Mouse (Mus musculus): Measurements from ENCODE around the gene Foxp1. TPM values are rescaled to one million over a fixed set of nuclear protein-coding genes. Genes with fewer than 3 reads are reported as not detected.
A peak's percentile ranks its signal among the peaks of the same experiment; 100 is the strongest.

The Foxp1 gene
- polyA plus RNA-seq, 1 experiment from 2014 or later, result 77.4 TPM

DNA sequence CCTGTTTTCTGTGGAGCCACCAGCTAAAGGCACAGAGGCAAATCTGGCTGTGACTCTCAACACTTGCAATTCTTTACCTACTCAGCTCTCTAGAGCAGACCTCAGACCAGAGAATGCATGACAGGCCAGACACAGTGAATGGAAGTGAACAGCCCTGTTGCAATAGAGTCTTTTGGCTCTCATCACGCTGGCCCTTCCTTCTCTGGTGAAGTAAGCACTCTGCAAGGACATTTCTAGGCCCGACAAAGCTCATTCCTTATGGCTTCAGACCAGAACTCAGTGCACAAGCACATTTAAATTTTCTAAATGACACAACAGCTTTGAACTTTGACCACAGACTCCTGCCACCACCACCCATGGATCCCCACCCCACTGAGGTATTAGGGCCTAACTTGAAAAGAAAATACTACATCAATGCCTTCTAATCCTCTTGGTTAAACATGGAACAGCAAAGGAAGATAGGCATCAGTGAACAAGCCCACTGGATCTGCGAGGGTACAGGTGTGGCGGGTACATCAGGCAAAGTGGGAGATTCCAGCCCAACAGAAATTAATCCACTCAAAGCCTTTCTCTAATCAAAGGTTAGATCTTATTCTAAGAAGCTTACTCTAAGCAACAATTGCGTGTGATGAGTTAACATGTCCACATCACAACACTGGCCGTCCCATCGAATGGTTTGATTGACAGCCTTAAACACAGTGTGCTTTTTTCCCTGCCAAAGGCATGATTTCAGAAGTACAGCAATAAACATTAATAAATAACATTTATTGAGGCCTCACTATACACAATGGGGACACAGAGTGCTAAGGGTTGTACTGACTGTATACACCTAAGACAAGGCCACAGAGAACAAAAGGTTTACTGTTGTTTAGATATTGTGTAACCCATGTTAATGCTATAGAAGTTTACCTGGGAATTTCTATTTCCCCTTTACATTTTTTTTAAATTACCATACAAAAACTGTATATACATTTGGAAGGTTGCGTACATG lies 401.4 kb downstream of the Foxp1 start:
- Histone ChIP-seq H3K36me3 (no peaks in the 10 kb centered on the region), H3K4me2 (no peak overlapping the region), H3K27me3 (0 out of 2 replicates have a peak, but pooled peaks cover 3% of the 10 kb centered on the region), H3K27ac (no peak overlapping the region), H3K4me3 (replicated peaks) (no peak overlapping the region), H3K9ac (replicated peaks) (no peak overlapping the region), H3K9me3 (no peaks in the 10 kb centered on the region), H3K4me1 (replicated peaks) (no peaks in the 10 kb centered on the region)
- 92% methylated on average over 8 of the region's 8 CpGs for WGBS
- ATAC-seq (ENCODE audit: insufficient number of reproducible peaks, insufficient read depth, low FRiP score, low TSS enrichment, low read depth), result no peak

DNA sequence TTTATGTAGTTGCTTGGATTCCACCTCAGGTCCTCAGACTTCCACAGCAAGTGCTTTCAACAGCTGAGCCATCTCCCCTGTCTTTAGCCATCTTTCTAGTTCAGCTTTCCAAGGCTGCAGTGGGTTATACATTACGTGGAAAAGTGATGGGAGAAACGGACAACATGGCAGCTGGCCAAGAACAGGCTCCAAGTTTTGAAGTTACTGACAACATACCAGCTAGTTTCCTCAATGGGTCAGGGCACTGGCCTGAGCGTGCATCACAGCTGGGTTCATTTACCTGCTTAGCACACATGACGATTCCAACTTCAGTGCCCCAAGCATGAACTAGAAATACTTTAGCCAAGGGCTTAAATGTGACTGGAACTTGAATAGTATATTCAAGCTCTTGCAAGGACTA lies 404.0 kb downstream of the Foxp1 start:
- no peak overlapping the region for H3K4me3 ChIP-seq (replicated peaks)
- no peaks in the 10 kb centered on the region for H3K4me1 ChIP-seq (replicated peaks)
- no peak overlapping the region for H3K27ac ChIP-seq
- H3K9me3 ChIP-seq, result no peaks in the 10 kb centered on the region
- no peak overlapping the region for H3K4me2 ChIP-seq
- WGBS, result 70% methylated on average over 4 of the region's 4 CpGs
- H3K9ac ChIP-seq (replicated peaks), result no peak overlapping the region
- 0 out of 2 replicates have a peak, but pooled peaks cover 3% of the 10 kb centered on the region for H3K27me3 ChIP-seq
- H3K36me3 ChIP-seq, result no peaks in the 10 kb centered on the region
- no peak for ATAC-seq (ENCODE audit: insufficient number of reproducible peaks, insufficient read depth, low FRiP score, low TSS enrichment, low read depth)

DNA sequence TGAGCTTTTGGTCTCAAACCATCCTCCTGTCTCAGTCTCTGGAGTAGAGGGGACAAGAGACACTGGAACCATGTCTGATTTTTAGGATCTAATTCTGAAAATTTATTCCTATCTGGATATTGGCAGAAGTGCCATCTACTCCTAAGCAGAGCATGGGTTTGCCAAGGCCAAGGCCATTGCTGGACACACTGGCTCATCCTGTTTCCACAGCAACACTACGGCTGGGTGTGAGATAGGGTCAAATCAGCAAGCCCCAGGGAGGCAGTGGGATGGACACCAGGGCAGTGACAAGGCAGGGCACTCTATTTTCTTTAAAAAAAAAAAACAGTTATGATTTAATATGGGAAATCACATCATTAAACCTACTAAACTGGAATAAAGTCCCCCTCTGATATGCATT lies 405.1 kb downstream of the Foxp1 start:
- no peak for ATAC-seq (ENCODE audit: insufficient number of reproducible peaks, insufficient read depth, low FRiP score, low TSS enrichment, low read depth)
- no peaks in the 10 kb centered on the region for H3K9me3 ChIP-seq
- H3K9ac ChIP-seq (replicated peaks), result no peak overlapping the region
- no peaks in the 10 kb centered on the region for H3K27me3 ChIP-seq
- no peaks in the 10 kb centered on the region for H3K36me3 ChIP-seq
- 79% methylated on average over 1 of the region's 1 CpGs for WGBS
- no peak overlapping the region for H3K4me2 ChIP-seq
- H3K4me3 ChIP-seq (replicated peaks), result no peak overlapping the region
- no peak overlapping the region for H3K27ac ChIP-seq
- no peaks in the 10 kb centered on the region for H3K4me1 ChIP-seq (replicated peaks)

DNA sequence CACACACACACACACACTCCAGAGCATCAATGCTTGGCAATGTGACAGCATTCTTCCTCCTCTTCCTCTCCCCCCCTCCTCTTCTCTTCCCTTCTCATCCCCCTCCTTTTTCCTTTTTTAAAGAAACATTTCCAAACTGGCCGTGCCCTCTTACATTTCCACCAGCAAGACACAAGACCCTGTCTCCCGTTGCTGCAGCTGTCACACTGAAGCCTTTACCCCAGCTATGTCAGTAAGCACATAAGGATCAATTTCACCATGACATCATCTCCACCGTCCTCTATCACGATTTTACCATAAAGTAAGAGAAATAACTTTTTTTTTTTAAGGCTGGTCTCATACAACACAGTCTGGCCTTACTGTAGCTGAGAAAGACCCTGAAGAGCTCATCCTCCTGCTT lies 410.7 kb downstream of the Foxp1 start:
- Histone ChIP-seq H3K4me3 (replicated peaks) (no peak overlapping the region), H3K9me3 (no peaks in the 10 kb centered on the region), H3K27me3 (no peaks in the 10 kb centered on the region), H3K9ac (replicated peaks) (no peak overlapping the region), H3K4me2 (no peak overlapping the region), H3K27ac (no peak overlapping the region), H3K36me3 (no peaks in the 10 kb centered on the region), H3K4me1 (replicated peaks) (no peaks in the 10 kb centered on the region)
- ATAC-seq (ENCODE audit: insufficient number of reproducible peaks, insufficient read depth, low FRiP score, low TSS enrichment, low read depth), result no peak
- WGBS, result 79% methylated on average over 4 of the region's 4 CpGs

DNA sequence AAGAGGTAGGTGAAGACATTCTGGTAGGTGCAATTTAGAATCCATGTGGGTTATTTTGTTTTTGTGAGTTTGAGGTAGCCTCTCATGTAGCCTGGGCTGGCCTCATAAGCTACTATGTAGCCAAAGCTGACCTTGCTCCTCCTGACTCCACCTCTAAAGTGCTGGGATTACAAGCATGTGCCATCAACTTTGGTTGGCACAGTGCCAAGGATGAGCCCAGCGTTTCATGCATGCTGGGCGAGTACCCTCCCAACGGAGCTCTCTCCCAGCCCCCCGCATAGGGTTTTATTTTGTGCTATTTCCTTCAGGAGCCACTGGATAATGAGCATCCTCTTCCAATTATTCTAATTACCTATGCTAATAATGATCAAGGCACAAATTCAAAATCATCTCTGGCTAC lies 414.1 kb downstream of the Foxp1 start:
- H3K9me3 ChIP-seq, result no peaks in the 10 kb centered on the region
- no peak for ATAC-seq (ENCODE audit: insufficient number of reproducible peaks, insufficient read depth, low FRiP score, low TSS enrichment, low read depth)
- H3K4me2 ChIP-seq, result no peak overlapping the region
- H3K27ac ChIP-seq, result no peak overlapping the region
- 94% methylated on average over 4 of the region's 4 CpGs for WGBS
- H3K4me1 ChIP-seq (replicated peaks), result peaks cover 13% of the 10 kb centered on the region
- no peak overlapping the region for H3K4me3 ChIP-seq (replicated peaks)
- H3K9ac ChIP-seq (replicated peaks), result no peak overlapping the region
- no peaks in the 10 kb centered on the region for H3K27me3 ChIP-seq
- no peaks in the 10 kb centered on the region for H3K36me3 ChIP-seq

DNA sequence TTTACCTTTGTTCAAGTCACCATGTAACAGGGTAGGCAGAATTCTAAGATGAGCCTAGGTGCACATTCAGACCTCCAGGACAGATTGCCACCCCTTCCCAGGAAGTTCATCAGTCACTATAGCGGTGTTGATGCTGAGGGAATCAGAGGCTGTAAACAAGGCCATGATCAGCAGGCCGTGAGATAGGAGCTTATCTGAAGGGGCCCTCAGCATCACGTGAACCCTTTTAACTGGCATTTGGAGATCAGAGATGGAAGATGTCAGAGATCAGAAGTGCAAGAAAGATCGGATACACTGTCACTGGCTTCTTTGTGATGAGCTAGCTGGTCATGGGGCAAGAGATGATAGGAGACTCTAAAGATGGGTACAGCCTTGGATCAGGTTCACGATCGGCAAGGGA lies 414.8 kb downstream of the Foxp1 start:
- Histone ChIP-seq H3K9me3 (no peaks in the 10 kb centered on the region), H3K4me1 (replicated peaks) (peaks cover 19% of the 10 kb centered on the region), H3K27me3 (no peaks in the 10 kb centered on the region), H3K4me2 (no peak overlapping the region), H3K9ac (replicated peaks) (no peak overlapping the region), H3K36me3 (no peaks in the 10 kb centered on the region), H3K4me3 (replicated peaks) (no peak overlapping the region), H3K27ac (no peak overlapping the region)
- WGBS, result 87% methylated on average over 6 of the region's 6 CpGs
- no peak for ATAC-seq (ENCODE audit: insufficient number of reproducible peaks, insufficient read depth, low FRiP score, low TSS enrichment, low read depth)

DNA sequence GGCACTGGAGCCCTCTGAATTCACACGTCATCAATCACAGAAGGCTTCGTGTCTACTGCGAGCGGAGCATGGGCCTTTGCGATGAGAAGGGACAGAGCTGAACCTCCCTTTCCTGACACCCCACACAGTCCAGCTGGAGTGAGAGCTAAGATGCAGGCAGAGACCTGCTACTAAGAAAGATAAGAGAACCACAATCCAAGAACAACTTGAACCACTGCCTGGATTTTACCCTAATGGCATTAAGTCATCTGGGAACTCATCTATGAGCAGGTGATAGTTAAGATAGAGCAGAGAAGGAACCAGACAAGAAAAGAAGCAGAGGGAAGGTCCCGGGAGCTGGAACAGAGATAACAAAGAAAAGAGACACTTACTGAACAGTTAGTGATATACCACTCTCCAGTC lies 415.4 kb downstream of the Foxp1 start:
- Histone ChIP-seq H3K36me3 (no peaks in the 10 kb centered on the region), H3K4me1 (replicated peaks) (peaks cover 19% of the 10 kb centered on the region), H3K9me3 (no peaks in the 10 kb centered on the region), H3K9ac (replicated peaks) (no peak overlapping the region), H3K27ac (no peak overlapping the region), H3K27me3 (no peaks in the 10 kb centered on the region), H3K4me2 (no peak overlapping the region), H3K4me3 (replicated peaks) (no peak overlapping the region)
- no peak for ATAC-seq (ENCODE audit: insufficient number of reproducible peaks, insufficient read depth, low FRiP score, low TSS enrichment, low read depth)
- 48% methylated on average over 6 of the region's 6 CpGs for WGBS

DNA sequence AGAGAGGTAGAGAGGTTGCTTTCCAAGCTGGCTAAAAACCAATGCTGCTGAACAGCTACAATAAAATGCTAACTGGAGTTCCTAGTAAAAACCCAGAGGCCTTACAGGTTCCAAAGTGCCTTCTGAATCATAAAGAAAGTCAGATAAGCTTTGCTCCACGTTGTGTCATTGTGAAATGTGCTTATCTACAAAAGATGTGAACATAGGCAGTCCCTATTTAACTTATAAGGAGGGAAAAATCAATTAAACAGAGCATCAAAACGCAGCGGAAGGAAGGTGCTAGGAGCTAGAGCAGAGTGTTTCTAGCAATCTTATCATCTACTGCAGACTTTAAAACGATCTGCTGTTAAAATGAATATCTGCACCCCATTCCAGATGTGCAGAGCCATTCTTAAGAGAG lies 416.5 kb downstream of the Foxp1 start:
- no peak overlapping the region for H3K4me3 ChIP-seq (replicated peaks)
- no peak overlapping the region for H3K4me2 ChIP-seq
- no peak overlapping the region for H3K9ac ChIP-seq (replicated peaks)
- H3K27ac ChIP-seq, result no peak overlapping the region
- WGBS, result 78% methylated on average over 4 of the region's 4 CpGs
- no peaks in the 10 kb centered on the region for H3K36me3 ChIP-seq
- H3K27me3 ChIP-seq, result no peaks in the 10 kb centered on the region
- peaks cover 30% of the 10 kb centered on the region for H3K4me1 ChIP-seq (replicated peaks)
- H3K9me3 ChIP-seq, result no peaks in the 10 kb centered on the region
- no peak for ATAC-seq (ENCODE audit: insufficient number of reproducible peaks, insufficient read depth, low FRiP score, low TSS enrichment, low read depth)

DNA sequence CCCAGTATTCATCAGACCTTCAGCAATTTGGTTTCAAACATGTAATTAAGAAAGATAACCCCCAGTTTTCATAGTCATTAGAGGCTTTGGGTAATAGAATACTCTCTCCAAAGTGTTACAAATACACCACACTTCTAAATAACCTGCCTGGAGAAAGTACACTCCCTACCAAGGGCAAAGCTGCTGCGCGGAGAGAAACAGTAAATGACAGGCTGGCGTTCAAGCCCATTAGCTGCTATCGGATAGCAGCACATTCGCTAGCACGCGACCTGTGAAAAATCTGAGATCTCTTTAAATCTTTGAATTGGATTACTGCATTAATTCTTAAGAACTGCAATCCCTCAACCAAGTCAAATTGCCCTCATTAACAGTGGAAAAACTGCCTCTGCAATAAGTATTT lies 418.1 kb downstream of the Foxp1 start:
- 64% methylated on average over 7 of the region's 7 CpGs for WGBS
- Histone ChIP-seq H3K9me3 (no peaks in the 10 kb centered on the region), H3K4me3 (replicated peaks) (no peak overlapping the region), H3K4me1 (replicated peaks) (peaks cover 44% of the 10 kb centered on the region), H3K27me3 (no peaks in the 10 kb centered on the region), H3K36me3 (no peaks in the 10 kb centered on the region), H3K9ac (replicated peaks) (no peak overlapping the region), H3K4me2 (no peak overlapping the region), H3K27ac (no peak overlapping the region)
- no peak for ATAC-seq (ENCODE audit: insufficient number of reproducible peaks, insufficient read depth, low FRiP score, low TSS enrichment, low read depth)

DNA sequence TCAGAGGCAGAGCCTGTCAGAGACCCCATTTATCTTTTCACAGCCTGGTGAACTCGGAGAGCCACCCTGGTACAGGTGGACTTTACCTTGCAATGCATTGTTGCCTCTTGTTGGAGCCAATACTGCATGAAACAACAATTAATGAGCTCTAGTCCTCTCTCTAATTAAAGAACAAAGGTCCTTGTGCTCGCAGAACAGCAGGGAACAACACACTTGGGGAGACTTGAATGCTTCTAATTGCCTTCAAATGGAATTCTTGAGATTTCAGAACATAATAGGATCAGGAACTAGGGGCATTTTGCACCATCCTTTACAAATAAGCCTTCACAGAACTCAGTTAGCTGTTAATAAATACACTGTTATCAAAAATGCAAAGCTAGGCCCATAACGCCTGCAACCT lies 418.6 kb downstream of the Foxp1 start:
- 44% methylated on average over 3 of the region's 3 CpGs for WGBS
- H3K9ac ChIP-seq (replicated peaks), result no peak overlapping the region
- H3K4me2 ChIP-seq, result no peak overlapping the region
- peaks cover 44% of the 10 kb centered on the region for H3K4me1 ChIP-seq (replicated peaks)
- ATAC-seq (ENCODE audit: insufficient number of reproducible peaks, insufficient read depth, low FRiP score, low TSS enrichment, low read depth), result no peak
- H3K9me3 ChIP-seq, result no peaks in the 10 kb centered on the region
- no peaks in the 10 kb centered on the region for H3K36me3 ChIP-seq
- H3K27ac ChIP-seq, result no peak overlapping the region
- H3K27me3 ChIP-seq, result no peaks in the 10 kb centered on the region
- H3K4me3 ChIP-seq (replicated peaks), result no peak overlapping the region

DNA sequence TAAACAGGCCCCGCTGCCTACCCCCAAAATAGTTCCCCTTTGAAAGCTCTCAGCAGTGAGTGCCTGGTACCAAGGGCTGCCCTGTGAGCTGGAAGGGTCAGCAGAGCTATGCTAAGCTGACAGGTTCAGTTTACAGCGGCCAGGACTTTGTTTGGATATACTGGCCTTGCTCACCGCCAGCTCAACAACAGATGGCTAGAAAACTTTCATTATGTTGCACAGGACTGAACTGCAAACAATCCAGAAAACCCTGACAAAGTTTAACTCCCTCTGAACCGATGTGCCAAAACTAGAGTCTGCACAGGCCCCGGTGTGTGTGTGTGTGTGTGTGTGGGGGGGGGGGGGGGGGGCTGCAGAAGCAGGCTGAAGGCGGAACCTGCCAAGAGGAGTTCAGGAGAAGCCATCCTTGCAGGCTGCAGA lies 421.0 kb downstream of the Foxp1 start:
- Histone ChIP-seq H3K27ac (peak overlapping the region; percentile 86), H3K4me2 (peak overlapping the region; percentile 42), H3K4me3 (replicated peaks) (no peak overlapping the region), H3K36me3 (no peaks in the 10 kb centered on the region), H3K4me1 (replicated peaks) (peaks cover 46% of the 10 kb centered on the region), H3K9me3 (no peaks in the 10 kb centered on the region), H3K9ac (replicated peaks) (peak overlapping the region; percentile 42), H3K27me3 (peaks cover 4% of the 10 kb centered on the region; the same call in 1 of the 2 replicates)
- ATAC-seq (ENCODE audit: insufficient number of reproducible peaks, insufficient read depth, low FRiP score, low TSS enrichment, low read depth), result no peak
- 6% methylated on average over 6 of the region's 6 CpGs for WGBS

DNA sequence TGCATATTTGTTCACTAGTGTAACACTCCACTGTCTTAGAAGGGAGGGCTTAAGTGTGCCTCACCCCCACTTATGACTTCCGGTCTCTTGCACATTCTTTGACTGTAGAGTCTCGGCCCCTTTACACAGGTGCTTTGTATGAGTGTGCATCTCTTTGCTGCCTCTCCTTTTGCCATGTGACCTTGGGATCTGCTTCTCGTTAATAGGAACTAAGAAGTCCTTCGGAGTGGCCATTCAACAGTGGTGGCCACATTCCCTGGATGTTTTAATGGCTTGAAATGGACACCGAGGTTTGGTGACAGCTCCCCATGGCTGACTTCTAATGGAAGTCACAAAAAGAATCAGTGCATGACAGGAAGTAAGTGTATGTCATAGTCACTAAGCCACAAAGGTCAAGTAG lies 422.2 kb downstream of the Foxp1 start:
- WGBS, result 21% methylated on average over 5 of the region's 5 CpGs
- Histone ChIP-seq H3K27ac (no peak overlapping the region), H3K4me1 (replicated peaks) (peaks cover 56% of the 10 kb centered on the region)

More for the DNA sequence above, 422.2 kb downstream of the Foxp1 start:
- H3K9ac ChIP-seq (replicated peaks), result no peak overlapping the region
- peaks cover 4% of the 10 kb centered on the region; the same call in 1 of the 2 replicates for H3K27me3 ChIP-seq
- no peaks in the 10 kb centered on the region for H3K36me3 ChIP-seq
- no peak overlapping the region for H3K4me2 ChIP-seq
- no peak for ATAC-seq (ENCODE audit: insufficient number of reproducible peaks, insufficient read depth, low FRiP score, low TSS enrichment, low read depth)
- H3K4me3 ChIP-seq (replicated peaks), result no peak overlapping the region
- H3K9me3 ChIP-seq, result no peaks in the 10 kb centered on the region

Measured in limb, embryonic 12.5 days (tissue).